Mouse (Mus musculus) spleen, postnatal 14 days (tissue): Measurements from ENCODE around the gene Traip.
A peak's percentile ranks its signal among the peaks of the same experiment; 100 is the strongest.

Source experiments
- DNase-seq, 2 experiments: peaks; one replicate each; pipeline ENCODE4 v3.0.0; 2021 to 2022; ENCODE audit warnings: low spot score in 2 of 2

Traip gene

GRCm38 (mm10) chr9:107934146-107934545 is 15.8 kb upstream of the Traip start:
- DNase-seq, result no peak

- no peak for DNase-seq
Observed at GRCm38 (mm10) chr9:107935374-107935773, 14.6 kb upstream of the Traip start, which contains the start of gene Camkv. Gene Camkv (plus strand): TSS chr9:107935674.

- peak in 1 of 2 experiments; percentile 16 for DNase-seq
Observed at GRCm38 (mm10) chr9:107935790-107936214, 14.1 kb upstream of the Traip start.

DNA sequence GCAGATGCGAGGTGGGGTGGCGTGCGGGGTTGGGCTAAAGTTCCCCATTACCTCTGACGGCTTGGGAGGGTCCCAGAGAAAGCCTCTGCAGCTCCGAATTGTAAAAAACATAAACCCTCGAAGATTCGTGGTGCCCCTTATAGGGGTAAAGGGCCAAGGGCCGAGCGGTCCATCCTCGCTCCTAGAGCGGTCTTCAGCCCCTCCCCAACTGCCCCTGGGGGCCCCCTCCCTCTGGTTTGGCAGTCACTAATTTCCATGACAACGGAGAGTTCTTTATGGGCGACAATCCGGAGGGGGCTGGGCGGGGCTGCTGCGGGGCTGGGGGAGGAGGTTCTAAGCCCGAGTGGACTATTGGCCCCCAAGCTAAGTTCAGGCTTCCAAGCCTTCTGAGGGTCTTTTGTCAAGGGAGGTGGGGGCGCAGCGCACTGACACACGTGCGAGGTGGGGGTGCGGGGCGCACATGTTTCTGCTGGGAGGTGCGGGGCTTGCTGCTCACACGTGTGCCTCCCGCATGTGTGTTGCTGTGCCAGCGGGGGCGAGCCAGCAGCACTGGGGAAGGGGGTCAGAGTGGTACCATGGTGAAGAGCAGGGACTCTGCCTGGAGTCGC is 13.6 kb upstream of the Traip start:
- no peak for DNase-seq

DNA sequence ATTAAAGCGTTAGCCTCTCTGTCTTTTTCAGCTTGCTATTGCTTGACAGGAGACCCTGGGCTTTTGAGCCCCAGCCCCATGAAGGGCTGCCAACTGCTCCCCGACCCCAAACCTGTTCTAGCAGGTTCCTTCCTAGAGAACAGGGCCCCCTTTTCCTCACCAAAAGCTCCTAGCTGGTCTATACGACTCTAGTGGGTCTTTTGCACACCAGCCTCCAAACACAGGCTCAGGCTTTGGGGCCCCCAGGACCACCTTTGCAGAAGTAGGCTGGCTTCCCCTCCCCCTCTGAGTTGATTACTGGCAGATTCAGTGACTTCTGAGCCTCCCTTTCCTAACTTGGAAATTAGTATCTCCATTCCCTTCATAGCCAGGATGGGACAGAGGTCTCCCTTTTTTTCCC is 13.1 kb upstream of the Traip start:
- DNase-seq, result no peak

GRCm38 (mm10) chr9:107947241-107948194 is 2.4 kb upstream of the Traip start:
- no peak for DNase-seq

DNA sequence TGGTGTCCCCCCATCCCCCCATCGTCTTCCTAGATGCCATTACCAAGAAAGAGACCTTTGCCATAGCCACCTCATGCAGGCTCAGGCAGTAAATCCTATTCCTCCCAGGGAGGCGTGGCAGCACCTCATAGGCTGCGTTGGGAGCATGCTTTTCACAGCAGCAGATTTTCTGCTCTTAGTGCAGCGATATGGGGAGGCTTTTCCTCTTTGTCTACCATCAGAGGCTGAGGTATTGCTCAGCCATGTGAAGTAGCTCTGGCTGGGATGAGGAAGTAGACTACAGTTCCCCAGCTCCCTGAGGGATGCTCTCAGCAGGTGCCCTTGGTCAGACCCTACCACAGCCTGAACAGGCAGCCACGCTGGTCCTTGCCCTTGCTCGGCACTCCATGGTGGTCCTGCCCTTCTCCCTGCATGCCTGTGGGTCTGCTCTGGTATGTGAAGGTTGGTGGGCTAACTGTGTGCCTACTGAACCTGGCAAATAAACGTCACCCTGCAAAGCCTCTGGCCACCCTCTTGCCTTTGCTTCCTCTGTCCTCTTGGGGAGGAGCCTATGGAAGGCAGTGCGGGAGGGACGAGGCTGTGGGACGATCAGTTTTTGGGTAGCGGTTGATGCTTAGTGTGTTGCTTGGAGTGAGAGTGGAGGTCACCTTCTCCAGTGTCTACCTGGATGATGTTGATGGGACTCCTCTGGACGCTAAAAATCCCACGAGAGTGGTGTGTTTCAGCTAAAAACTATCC is 583 bp upstream of the Traip start:
- no peak for DNase-seq

GRCm38 (mm10) chr9:107950460-107951355 is 772 bp downstream of the Traip start:
- DNase-seq, result peak; percentile 78 to 83

DNA sequence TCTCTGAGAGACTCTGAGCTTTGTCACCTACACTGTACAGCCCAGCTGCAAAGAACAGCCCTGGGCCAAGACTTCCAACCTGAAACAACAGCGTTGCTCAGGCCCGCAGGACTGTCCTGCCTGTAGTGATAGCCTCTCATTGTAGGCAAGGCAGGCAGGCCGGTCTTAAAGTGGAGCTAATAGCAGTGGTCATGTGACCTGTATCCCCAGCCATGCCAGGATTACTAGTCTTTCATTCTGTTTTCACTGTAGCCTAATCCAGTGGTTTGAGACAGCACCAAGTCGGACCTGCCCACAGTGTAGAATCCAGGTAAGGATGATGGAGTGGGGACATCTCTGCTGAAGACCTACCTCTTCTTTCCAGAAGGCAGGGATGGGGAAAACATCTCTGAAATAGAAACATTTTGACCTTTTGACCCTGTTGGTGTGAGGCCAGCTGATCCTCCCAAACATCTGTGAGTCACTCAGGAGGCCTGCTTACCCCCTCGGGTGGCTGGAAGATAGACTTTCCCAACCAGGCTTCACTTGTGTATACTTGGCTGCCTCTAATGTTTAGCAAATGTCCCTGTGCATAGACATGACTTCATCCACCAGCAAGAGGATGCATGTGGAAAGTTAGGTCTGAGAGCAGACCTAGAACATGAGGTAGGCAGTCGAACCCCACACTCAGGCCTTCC is 5.8 kb downstream of the Traip start:
- no peak for DNase-seq

DNA sequence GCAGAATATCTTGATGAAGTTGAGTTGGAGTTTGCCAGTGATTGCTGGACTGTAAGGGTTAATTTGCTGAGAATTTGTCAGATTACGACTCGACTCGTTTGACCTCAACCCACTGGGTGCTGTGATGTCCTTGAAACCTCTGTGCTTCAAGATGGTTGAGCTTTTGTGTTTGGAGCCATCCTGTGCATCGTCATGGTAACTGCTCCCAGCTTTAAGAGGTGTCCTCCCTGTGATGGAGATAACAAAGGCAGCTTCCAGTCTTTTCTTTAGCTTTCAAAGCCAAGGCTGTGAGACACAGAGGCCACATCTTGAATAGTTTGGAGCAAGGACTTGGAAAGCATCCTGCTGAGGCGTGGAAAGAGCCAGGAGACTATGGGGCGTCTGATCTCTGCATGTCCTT is 7.2 kb downstream of the Traip start:
- DNase-seq, result no peak

GRCm38 (mm10) chr9:107959896-107960295 is 10.0 kb downstream of the Traip start:
- DNase-seq, result no peak

DNA sequence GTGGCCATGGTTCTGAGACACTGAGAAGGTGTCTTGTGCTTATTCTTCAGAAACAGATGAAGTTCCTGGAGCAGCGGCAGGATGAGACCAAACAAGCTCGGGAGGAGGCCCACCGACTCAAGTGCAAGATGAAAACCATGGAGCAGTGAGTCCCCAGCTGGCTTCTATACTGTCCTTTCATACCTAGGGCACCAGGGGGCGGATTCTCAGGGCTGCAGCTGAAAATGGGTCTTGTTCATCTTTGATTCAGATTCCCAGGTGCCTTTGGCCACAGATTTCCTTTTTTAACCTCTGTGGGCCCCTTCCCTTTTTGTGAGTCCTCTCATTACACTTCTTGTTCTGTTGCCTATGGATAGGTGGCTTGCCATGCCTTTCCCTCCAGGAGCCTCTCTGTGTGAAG is 11.0 kb downstream of the Traip start:
- no peak for DNase-seq

GRCm38 (mm10) chr9:107961351-107961762 is 11.4 kb downstream of the Traip start:
- DNase-seq, result no peak

DNA sequence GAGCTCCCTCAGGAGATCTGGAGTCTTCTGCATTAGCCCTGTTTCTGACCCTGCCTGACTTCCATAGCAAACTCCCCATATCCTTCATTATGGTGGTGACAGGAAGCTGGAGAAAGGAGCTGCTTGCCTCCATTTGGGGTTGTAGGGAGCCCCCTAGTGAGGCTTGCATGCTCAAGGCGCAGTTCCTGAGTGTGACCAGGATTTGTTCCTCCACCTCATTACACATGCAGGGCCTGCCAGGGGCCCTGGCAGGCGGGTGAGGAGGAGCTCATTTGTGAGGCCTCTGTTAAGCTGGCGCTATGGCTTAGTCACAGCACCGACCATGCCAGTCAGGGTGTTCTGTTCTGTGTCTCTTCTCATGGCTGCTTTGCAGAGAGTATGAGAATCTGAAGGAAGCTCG is 11.9 kb downstream of the Traip start:
- DNase-seq, result no peak

- no peak for DNase-seq
Observed at GRCm38 (mm10) chr9:107962916-107963315, 13.0 kb downstream of the Traip start.

GRCm38 (mm10) chr9:107963700-107964099 is 13.8 kb downstream of the Traip start:
- DNase-seq, result peak; percentile 60 to 76

DNA sequence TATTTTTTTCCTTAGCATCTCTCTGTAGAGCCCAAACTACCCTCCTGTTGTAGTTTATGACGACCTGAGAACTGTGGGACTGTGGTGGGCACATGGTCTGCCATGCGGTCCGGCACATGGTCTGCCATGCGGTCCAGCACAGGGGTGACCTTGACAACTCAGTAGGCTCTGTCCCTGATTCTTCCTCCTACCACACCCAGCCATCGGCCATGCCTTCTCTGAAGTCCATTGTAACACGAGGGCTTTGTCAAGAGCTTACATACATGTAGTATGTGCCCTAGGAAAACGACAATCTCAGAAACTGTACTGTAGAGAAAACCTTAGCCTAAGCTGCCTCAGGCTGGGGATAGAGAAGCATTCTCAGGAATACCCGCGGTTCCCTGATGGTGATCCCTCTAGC is 14.7 kb downstream of the Traip start:
- no peak for DNase-seq

DNA sequence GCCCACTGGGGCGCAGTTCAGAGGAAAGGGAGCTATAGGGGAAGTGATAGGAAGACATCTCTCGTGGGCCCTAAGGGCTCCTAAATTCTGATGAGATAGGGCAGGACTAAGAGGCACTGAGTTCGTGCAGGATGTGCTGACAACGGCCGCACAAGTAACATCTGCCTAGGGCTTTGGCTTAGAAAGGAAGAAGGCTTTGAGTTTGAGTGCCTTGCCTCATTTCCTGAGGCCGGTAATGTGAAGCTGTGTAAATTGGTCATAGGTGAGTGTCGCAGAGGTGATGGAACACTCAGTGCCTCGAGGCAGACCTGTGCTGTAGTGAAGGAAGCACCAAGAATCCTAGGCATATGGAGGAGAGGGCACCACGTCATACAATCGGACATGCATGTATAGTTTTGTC is 16.7 kb downstream of the Traip start:
- DNase-seq, result no peak

DNA sequence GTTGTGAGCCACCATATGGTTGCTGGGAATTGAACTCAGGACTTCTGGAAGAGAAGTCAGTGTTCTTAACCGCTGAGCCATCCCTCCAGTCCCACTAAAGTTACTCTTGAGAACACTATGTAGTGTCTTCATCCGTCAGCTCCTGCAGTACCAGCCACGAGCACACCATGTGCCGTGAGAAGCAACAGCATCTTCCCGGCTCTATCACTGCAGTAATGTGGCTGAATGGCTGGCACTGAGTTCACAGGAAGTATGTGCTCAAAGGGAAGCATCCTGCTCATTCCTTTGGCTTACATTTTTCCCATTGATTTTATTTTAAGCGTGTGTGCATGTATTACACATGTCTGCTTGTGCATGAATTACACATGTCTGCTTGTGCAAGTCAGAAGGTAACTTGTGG is 17.5 kb downstream of the Traip start:
- no peak for DNase-seq

DNA sequence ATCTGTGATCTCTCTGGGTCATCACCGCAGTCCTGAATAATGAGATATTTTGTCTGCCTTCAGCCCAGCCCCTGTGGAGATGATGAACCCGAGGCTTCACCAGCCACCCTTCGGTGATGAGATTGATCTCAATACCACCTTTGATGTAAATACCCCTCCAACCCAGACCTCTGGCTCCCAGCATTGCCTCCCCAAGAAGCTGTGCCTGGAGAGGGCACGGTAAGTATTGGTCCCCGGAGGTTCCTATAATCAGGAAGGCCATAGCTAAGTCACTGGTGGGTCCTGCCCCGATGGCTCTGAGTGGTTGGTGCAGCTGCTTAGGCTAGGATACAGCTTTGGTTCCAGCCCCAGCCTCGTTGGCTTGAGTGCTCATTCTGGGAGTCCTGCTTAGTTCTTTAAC is 18.6 kb downstream of the Traip start:
- DNase-seq, result no peak

DNA sequence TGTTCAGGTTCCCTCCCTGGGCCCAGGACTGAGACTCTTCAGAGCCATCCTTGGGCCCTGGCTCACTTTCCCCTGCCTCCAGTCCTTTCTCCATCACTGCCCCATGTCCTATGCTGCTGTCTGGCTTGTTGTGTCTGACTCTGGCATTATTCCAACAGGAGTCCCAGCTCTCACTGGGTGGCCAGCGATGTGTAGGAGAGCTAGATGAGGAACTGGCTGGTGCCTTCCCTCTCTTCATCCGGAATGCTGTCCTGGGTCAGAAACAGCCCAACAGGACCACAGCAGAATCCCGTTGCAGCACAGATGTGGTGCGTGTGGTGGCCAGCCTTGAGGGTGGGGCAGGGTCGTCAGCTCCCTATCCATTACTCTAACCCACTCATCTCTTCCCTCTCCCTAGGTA is 20.4 kb downstream of the Traip start:
- no peak for DNase-seq
